Mouse (Mus musculus): ENCODE data around the gene Ripor1.

DNA sequence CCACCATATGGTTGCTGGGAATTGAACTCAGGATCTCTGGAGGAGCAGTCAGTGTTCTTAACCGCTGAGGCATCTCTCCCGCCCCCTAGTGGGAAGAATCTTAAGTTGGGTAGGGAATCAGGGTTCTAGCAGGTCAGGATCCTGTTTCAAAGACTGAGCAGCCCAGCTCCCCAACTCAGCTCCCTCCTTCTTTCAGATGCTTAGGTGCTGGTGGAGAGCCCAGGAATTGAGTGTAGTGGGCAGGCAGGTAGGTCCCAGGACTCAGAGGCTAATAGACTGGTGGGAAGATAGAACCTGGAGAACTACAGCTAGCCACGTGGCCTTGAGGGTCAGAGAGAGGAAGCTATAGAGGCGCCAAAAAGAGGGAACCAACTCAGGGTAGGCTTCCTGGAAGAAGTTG lies 2.6 kb downstream of the Ripor1 start:
- TF ChIP-seq CTCF (IDR thresholded peaks at IDR 0.05; ENCODE audit: control insufficient read depth, insufficient read depth, insufficient read length) (no peak), MYOG (IDR thresholded peaks at IDR 0.05; ENCODE audit: control insufficient read depth, extremely low read depth, insufficient read length) (no peak), MYOD1 (IDR thresholded peaks at IDR 0.05; ENCODE audit: control insufficient read depth, insufficient read length, low read depth) (no peak), USF1 (IDR thresholded peaks at IDR 0.05; ENCODE audit: low read depth) (no peak)

All from C2C12 (cell line).